Mouse (Mus musculus): ENCODE measurements around the gene Adamtsl3. TPM values are rescaled to one million over a fixed set of nuclear protein-coding genes. Genes with fewer than 3 reads are reported as not detected.

The Adamtsl3 gene
- total and polyA plus RNA-seq, 3 experiments = 2.0 to 9.2 (median 6.2) TPM

- H3K9ac ChIP-seq (ENCODE audit: low read depth, low read length) = no peak overlapping the region
- intact Hi-C loops (cut with DNase I) = no loop called here
- H3K27ac ChIP-seq = no peak overlapping the region
- WGBS = 29% methylated on average over 3 of the region's 3 CpGs
- H3K4me3 ChIP-seq = no peak overlapping the region
- no peaks in the 10 kb centered on the region for H3K27me3 ChIP-seq (ENCODE audit: control insufficient read depth, insufficient read depth, low read length)
- peak; percentile 70 to 80 for DNase-seq
- H3K79me2 ChIP-seq (replicated peaks; ENCODE audit: control insufficient read depth, insufficient read depth, low read length) = no peaks in the 10 kb centered on the region
- no peaks in the 10 kb centered on the region; the same call in 1 of the 2 replicates for H3K4me1 ChIP-seq (ENCODE audit: control insufficient read depth, insufficient read depth, low read length)
- no peaks in the 10 kb centered on the region for H3K36me3 ChIP-seq (ENCODE audit: control insufficient read depth, insufficient read depth, low read length)
- TF ChIP-seq EP300 (IDR thresholded peaks at IDR 0.05; ENCODE audit: insufficient read depth, low read depth, low read length) = no peak
- TF ChIP-seq POLR2A (IDR thresholded peaks at IDR 0.05; ENCODE audit: insufficient read depth, low read depth, low read length) = no peak
Observed at GRCm38 (mm10) chr7:82371411-82371810, 35.9 kb downstream of the Adamtsl3 start.

- TF ChIP-seq POLR2A (IDR thresholded peaks at IDR 0.05; ENCODE audit: insufficient read depth, low read depth, low read length) = no peak
- no peak for TF ChIP-seq CTCF (IDR thresholded peaks at IDR 0.05)
- no peak for TF ChIP-seq EP300 (IDR thresholded peaks at IDR 0.05; ENCODE audit: insufficient read depth, low read depth, low read length)
- 86% methylated on average over 1 of the region's 1 CpGs for WGBS
- intact Hi-C loops (cut with DNase I) = loop anchor here (2.0 kb wide), 1 partner anchor 42 kb away; no protein-coding TSS in a partner anchor
Observed at GRCm38 (mm10) chr7:82378311-82378710, 42.8 kb downstream of the Adamtsl3 start.

GRCm38 (mm10) chr7:82379765-82380164, 44.3 kb downstream of the Adamtsl3 start:
- peaks cover 6% of the 10 kb centered on the region for H3K4me1 ChIP-seq (ENCODE audit: control insufficient read depth, insufficient read depth, low read length)
- TF ChIP-seq POLR2A (IDR thresholded peaks at IDR 0.05; ENCODE audit: insufficient read depth, low read depth, low read length) = 0 out of 2 replicates have a peak, but pooled peaks have one; percentile 17
- peak; percentile 82; the same call in 1 of the 2 replicates for TF ChIP-seq EP300 (IDR thresholded peaks at IDR 0.05; ENCODE audit: insufficient read depth, low read depth, low read length)
- no peak for TF ChIP-seq CTCF (IDR thresholded peaks at IDR 0.05)
- DNase-seq = peak in 1 of 2 experiments; percentile 24
- H3K27ac ChIP-seq = no peak overlapping the region
- H3K36me3 ChIP-seq (ENCODE audit: control insufficient read depth, insufficient read depth, low read length) = no peaks in the 10 kb centered on the region
- WGBS = 20% methylated on average over 7 of the region's 7 CpGs
- intact Hi-C loops (cut with DNase I) = loop anchor here (2.0 kb wide), 2 partner anchors 31 to 43 kb away; no protein-coding TSS in a partner anchor
- no peaks in the 10 kb centered on the region for H3K79me2 ChIP-seq (replicated peaks; ENCODE audit: control insufficient read depth, insufficient read depth, low read length)
- H3K27me3 ChIP-seq (ENCODE audit: control insufficient read depth, insufficient read depth, low read length) = no peaks in the 10 kb centered on the region
- H3K9ac ChIP-seq (ENCODE audit: low read depth, low read length) = no peak overlapping the region
- no peak overlapping the region for H3K4me3 ChIP-seq

More at GRCm38 (mm10) chr7:82378311-82378710, 42.8 kb downstream of the Adamtsl3 start:
- Histone ChIP-seq H3K4me1 (ENCODE audit: control insufficient read depth, insufficient read depth, low read length) (peaks cover 6% of the 10 kb centered on the region), H3K9ac (ENCODE audit: low read depth, low read length) (no peak overlapping the region), H3K36me3 (ENCODE audit: control insufficient read depth, insufficient read depth, low read length) (no peaks in the 10 kb centered on the region), H3K27ac (no peak overlapping the region), H3K27me3 (ENCODE audit: control insufficient read depth, insufficient read depth, low read length) (no peaks in the 10 kb centered on the region), H3K4me3 (no peak overlapping the region), H3K79me2 (replicated peaks; ENCODE audit: control insufficient read depth, insufficient read depth, low read length) (no peaks in the 10 kb centered on the region)
- DNase-seq = no peak

- no peak overlapping the region for H3K27ac ChIP-seq
- no peak for DNase-seq
- H3K79me2 ChIP-seq (replicated peaks; ENCODE audit: control insufficient read depth, insufficient read depth, low read length) = no peaks in the 10 kb centered on the region
- H3K4me3 ChIP-seq = no peak overlapping the region
- no peaks in the 10 kb centered on the region for H3K27me3 ChIP-seq (ENCODE audit: control insufficient read depth, insufficient read depth, low read length)
- intact Hi-C loops (cut with DNase I) = no loop called here
- no peaks in the 10 kb centered on the region for H3K36me3 ChIP-seq (ENCODE audit: control insufficient read depth, insufficient read depth, low read length)
- no peak overlapping the region for H3K9ac ChIP-seq (ENCODE audit: low read depth, low read length)
- H3K4me1 ChIP-seq (ENCODE audit: control insufficient read depth, insufficient read depth, low read length) = peaks cover 6% of the 10 kb centered on the region
- no peak for TF ChIP-seq EP300 (IDR thresholded peaks at IDR 0.05; ENCODE audit: insufficient read depth, low read depth, low read length)
- TF ChIP-seq CTCF (IDR thresholded peaks at IDR 0.05) = no peak
- no peak for TF ChIP-seq POLR2A (IDR thresholded peaks at IDR 0.05; ENCODE audit: insufficient read depth, low read depth, low read length)
- WGBS = 71% methylated on average over 4 of the region's 4 CpGs
Observed at GRCm38 (mm10) chr7:82382843-82383535, 47.5 kb downstream of the Adamtsl3 start.

GRCm38 (mm10) chr7:82383536-82383848, 48.0 kb downstream of the Adamtsl3 start:
- Histone ChIP-seq H3K36me3 (ENCODE audit: control insufficient read depth, insufficient read depth, low read length) (no peaks in the 10 kb centered on the region), H3K9ac (ENCODE audit: low read depth, low read length) (no peak overlapping the region), H3K27me3 (ENCODE audit: control insufficient read depth, insufficient read depth, low read length) (no peaks in the 10 kb centered on the region), H3K4me1 (ENCODE audit: control insufficient read depth, insufficient read depth, low read length) (peaks cover 5% of the 10 kb centered on the region), H3K79me2 (replicated peaks; ENCODE audit: control insufficient read depth, insufficient read depth, low read length) (no peaks in the 10 kb centered on the region), H3K4me3 (no peak overlapping the region), H3K27ac (no peak overlapping the region)
- intact Hi-C loops (cut with DNase I) = no loop called here
- DNase-seq = no peak
- TF ChIP-seq EP300 (IDR thresholded peaks at IDR 0.05; ENCODE audit: insufficient read depth, low read depth, low read length) (no peak), CTCF (IDR thresholded peaks at IDR 0.05) (no peak), POLR2A (IDR thresholded peaks at IDR 0.05; ENCODE audit: insufficient read depth, low read depth, low read length) (no peak)
- 70% methylated on average over 3 of the region's 3 CpGs for WGBS

GRCm38 (mm10) chr7:82387121-82387520, 51.6 kb downstream of the Adamtsl3 start:
- DNase-seq = no peak
- Histone ChIP-seq H3K9ac (ENCODE audit: low read depth, low read length) (no peak overlapping the region), H3K27me3 (ENCODE audit: control insufficient read depth, insufficient read depth, low read length) (no peaks in the 10 kb centered on the region), H3K79me2 (replicated peaks; ENCODE audit: control insufficient read depth, insufficient read depth, low read length) (no peaks in the 10 kb centered on the region), H3K4me1 (ENCODE audit: control insufficient read depth, insufficient read depth, low read length) (no peaks in the 10 kb centered on the region; the same call in 1 of the 2 replicates), H3K36me3 (ENCODE audit: control insufficient read depth, insufficient read depth, low read length) (no peaks in the 10 kb centered on the region), H3K27ac (no peak overlapping the region), H3K4me3 (no peak overlapping the region)
- TF ChIP-seq POLR2A (IDR thresholded peaks at IDR 0.05; ENCODE audit: insufficient read depth, low read depth, low read length) (no peak), CTCF (IDR thresholded peaks at IDR 0.05) (no peak), EP300 (IDR thresholded peaks at IDR 0.05; ENCODE audit: insufficient read depth, low read depth, low read length) (no peak)
- 79% methylated on average over 3 of the region's 3 CpGs for WGBS
- intact Hi-C loops (cut with DNase I) = no loop called here

Measured in heart, adult 2 months (tissue).